Mouse (Mus musculus) ES-E14 (cell line): ENCODE measurements at regions not wholly inside any gene's neighbourhood (a gene's known extent, or its start where the extent isn't known, plus 50 kb on each side); places are given as distances from the start of the nearest gene placed in this dataset.

Experiments used
- CHD2 ChIP-seq: IDR thresholded peaks from 2 replicates; pipeline ENCODE4 v1.6.1; 2014; ENCODE audit warnings: mild to moderate bottlenecking, low read depth, low read length, inconsistent platforms
- HCFC1 ChIP-seq: IDR thresholded peaks from 2 replicates; pipeline ENCODE4 v1.6.1; 2012; ENCODE audit warnings: low read length, inconsistent platforms, borderline replicate concordance; ENCODE audit not compliant: insufficient read depth
- MAFK ChIP-seq: IDR thresholded peaks from 2 replicates; pipeline ENCODE4 v1.6.1; 2014; ENCODE audit warnings: mild to moderate bottlenecking, low read depth, low read length, inconsistent platforms; ENCODE audit not compliant: insufficient read depth
- ZC3H11A ChIP-seq: IDR thresholded peaks from 2 replicates; pipeline ENCODE4 v1.6.1; 2012; ENCODE audit warnings: low read depth, mild to moderate bottlenecking, inconsistent platforms, low read length, borderline replicate concordance
- ZNF384 ChIP-seq: IDR thresholded peaks from 2 replicates; pipeline ENCODE4 v1.6.1; 2012; ENCODE audit warnings: low read depth, low read length, inconsistent platforms

GRCm38 (mm10) chr5:64586933-64587332, 216.3 kb upstream of the Klf3 start:
- no peak for TF ChIP-seq CHD2
- 0 out of 2 replicates have a peak, but pooled peaks have one; percentile 64 for TF ChIP-seq ZC3H11A
- no peak for TF ChIP-seq MAFK
- no peak for TF ChIP-seq HCFC1
- no peak for TF ChIP-seq ZNF384
